Mouse (Mus musculus): ENCODE measurements at regions not wholly inside any gene's neighbourhood (a gene's known extent, or its start where the extent isn't known, plus 50 kb on each side); places are given as distances from the start of the nearest gene placed in this dataset.

DNA sequence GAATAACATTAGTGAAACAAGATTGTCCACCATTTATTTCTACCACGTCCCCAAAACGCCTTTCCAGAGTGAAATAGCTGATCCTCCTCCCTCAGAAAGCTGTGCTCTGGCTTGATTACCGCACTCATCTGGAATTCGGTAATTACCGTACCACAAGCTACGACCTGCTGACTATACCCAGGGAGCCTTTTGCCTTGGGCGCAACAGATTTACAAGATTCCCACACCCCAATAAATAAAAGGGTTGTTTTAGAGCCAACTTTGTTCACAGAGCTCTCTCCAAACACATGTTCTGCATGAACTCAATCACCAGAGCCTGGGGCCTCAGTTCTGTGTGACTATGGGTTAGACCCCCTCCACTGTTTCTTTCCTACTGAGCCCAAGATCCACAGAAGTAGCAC, 171.1 kb upstream of the Nckap5 start:
- TF ChIP-seq CTCF (IDR thresholded peaks at IDR 0.05; ENCODE audit: borderline replicate concordance, insufficient read depth, low read depth, low read length) (no peak), POLR2A (IDR thresholded peaks at IDR 0.05; ENCODE audit: borderline replicate concordance, insufficient read depth, low read length) (no peak)
- H3K27me3 ChIP-seq (ENCODE audit: control insufficient read depth, insufficient read depth, low read length) = no peaks in the 10 kb centered on the region
- H3K4me1 ChIP-seq (ENCODE audit: control insufficient read depth, insufficient read depth, low read length) = no peaks in the 10 kb centered on the region
- WGBS = 80% methylated on average over 7 of the region's 7 CpGs
- H3K27ac ChIP-seq (ENCODE audit: insufficient read depth, low read length) = no peak overlapping the region
- H3K4me3 ChIP-seq (replicated peaks; ENCODE audit: insufficient read depth, low read depth, low read length) = no peak overlapping the region
- DNase-seq = no peak

DNA sequence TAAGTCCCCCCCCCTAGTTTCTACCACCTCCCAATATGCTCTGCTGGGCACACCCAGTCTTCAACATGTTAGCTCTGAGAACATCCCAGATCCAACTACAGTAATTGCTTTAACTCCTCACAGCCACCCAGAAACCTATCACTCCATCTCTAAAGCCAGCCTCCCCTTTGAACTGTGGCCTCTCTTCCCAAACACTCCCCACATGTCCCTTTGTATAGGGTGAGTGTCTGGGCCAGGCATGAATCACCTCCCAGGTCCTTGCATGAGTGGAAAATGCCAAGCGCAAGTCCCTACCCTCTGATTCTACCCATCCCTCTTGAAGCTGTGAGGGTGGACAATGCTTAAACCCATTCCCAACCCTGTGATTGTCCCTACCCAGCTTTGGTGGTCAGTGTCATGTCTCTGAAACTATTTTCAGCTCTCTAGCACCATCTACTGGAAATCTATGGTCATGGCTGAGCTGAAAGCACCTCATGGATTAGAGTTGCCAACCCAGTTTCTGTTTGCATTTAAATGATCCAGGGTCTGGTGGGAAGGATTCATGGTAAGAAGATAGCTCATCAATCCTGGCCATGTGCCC, 162.6 kb upstream of the Nckap5 start:
- peak; percentile 14 to 17 for DNase-seq
- H3K4me1 ChIP-seq (ENCODE audit: control insufficient read depth, insufficient read depth, low read length) = no peaks in the 10 kb centered on the region
- no peaks in the 10 kb centered on the region; the same call in 1 of the 2 replicates for H3K27me3 ChIP-seq (ENCODE audit: control insufficient read depth, insufficient read depth, low read length)
- no peak overlapping the region for H3K27ac ChIP-seq (ENCODE audit: insufficient read depth, low read length)
- TF ChIP-seq POLR2A (IDR thresholded peaks at IDR 0.05; ENCODE audit: borderline replicate concordance, insufficient read depth, low read length) (no peak), CTCF (IDR thresholded peaks at IDR 0.05; ENCODE audit: borderline replicate concordance, insufficient read depth, low read depth, low read length) (peak; percentile 55; the same call in 1 of the 2 replicates)
- no peak overlapping the region for H3K4me3 ChIP-seq (replicated peaks; ENCODE audit: insufficient read depth, low read depth, low read length)
- WGBS = 36% methylated on average over 1 of the region's 1 CpGs

GRCm38 (mm10) chr1:126992441-126992840, 161.8 kb upstream of the Nckap5 start:
- 11% methylated on average over 4 of the region's 4 CpGs for WGBS
- Histone ChIP-seq H3K27me3 (ENCODE audit: control insufficient read depth, insufficient read depth, low read length) (no peaks in the 10 kb centered on the region; the same call in 1 of the 2 replicates), H3K4me3 (replicated peaks; ENCODE audit: insufficient read depth, low read depth, low read length) (no peak overlapping the region), H3K27ac (ENCODE audit: insufficient read depth, low read length) (no peak overlapping the region), H3K4me1 (ENCODE audit: control insufficient read depth, insufficient read depth, low read length) (no peaks in the 10 kb centered on the region)
- TF ChIP-seq POLR2A (IDR thresholded peaks at IDR 0.05; ENCODE audit: borderline replicate concordance, insufficient read depth, low read length) (no peak), CTCF (IDR thresholded peaks at IDR 0.05; ENCODE audit: borderline replicate concordance, insufficient read depth, low read depth, low read length) (no peak)
- DNase-seq = no peak

DNA sequence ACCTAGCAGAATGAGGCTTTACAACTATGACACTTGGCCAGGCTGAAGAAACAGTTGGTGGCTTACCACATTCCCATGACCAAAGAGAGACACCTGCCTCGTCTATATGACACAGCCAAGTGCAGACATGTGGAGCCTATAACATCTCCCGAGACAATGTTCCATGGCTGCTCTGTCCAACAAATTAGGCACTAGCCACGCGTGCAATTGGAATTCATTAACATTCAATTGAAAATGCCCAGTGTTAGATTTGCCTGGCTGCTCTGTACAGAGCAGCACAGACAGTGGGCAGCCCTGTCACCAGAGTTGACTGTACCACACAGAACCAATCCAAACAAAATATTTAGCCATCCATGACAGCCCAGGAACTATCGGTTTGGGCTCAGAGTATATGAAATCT, 152.2 kb upstream of the Nckap5 start:
- H3K27ac ChIP-seq (ENCODE audit: insufficient read depth, low read length) = no peak overlapping the region
- 12% methylated on average over 5 of the region's 5 CpGs for WGBS
- no peaks in the 10 kb centered on the region; the same call in 1 of the 2 replicates for H3K27me3 ChIP-seq (ENCODE audit: control insufficient read depth, insufficient read depth, low read length)
- no peak overlapping the region for H3K4me3 ChIP-seq (replicated peaks; ENCODE audit: insufficient read depth, low read depth, low read length)
- TF ChIP-seq POLR2A (IDR thresholded peaks at IDR 0.05; ENCODE audit: borderline replicate concordance, insufficient read depth, low read length) = no peak
- no peak for TF ChIP-seq CTCF (IDR thresholded peaks at IDR 0.05; ENCODE audit: borderline replicate concordance, insufficient read depth, low read depth, low read length)
- H3K4me1 ChIP-seq (ENCODE audit: control insufficient read depth, insufficient read depth, low read length) = no peaks in the 10 kb centered on the region
- no peak for DNase-seq

- no peak for DNase-seq
- no peaks in the 10 kb centered on the region for H3K4me1 ChIP-seq (ENCODE audit: control insufficient read depth, insufficient read depth, low read length)
- H3K4me3 ChIP-seq (replicated peaks; ENCODE audit: insufficient read depth, low read depth, low read length) = no peak overlapping the region
- no peaks in the 10 kb centered on the region; the same call in 1 of the 2 replicates for H3K27me3 ChIP-seq (ENCODE audit: control insufficient read depth, insufficient read depth, low read length)
- WGBS = 95% methylated on average over 14 of the region's 14 CpGs
- H3K27ac ChIP-seq (ENCODE audit: insufficient read depth, low read length) = no peak overlapping the region
- TF ChIP-seq CTCF (IDR thresholded peaks at IDR 0.05; ENCODE audit: borderline replicate concordance, insufficient read depth, low read depth, low read length) = no peak
- TF ChIP-seq POLR2A (IDR thresholded peaks at IDR 0.05; ENCODE audit: borderline replicate concordance, insufficient read depth, low read length) = no peak
Measured at GRCm38 (mm10) chr1:126980311-126980710, 149.7 kb upstream of the Nckap5 start.

DNA sequence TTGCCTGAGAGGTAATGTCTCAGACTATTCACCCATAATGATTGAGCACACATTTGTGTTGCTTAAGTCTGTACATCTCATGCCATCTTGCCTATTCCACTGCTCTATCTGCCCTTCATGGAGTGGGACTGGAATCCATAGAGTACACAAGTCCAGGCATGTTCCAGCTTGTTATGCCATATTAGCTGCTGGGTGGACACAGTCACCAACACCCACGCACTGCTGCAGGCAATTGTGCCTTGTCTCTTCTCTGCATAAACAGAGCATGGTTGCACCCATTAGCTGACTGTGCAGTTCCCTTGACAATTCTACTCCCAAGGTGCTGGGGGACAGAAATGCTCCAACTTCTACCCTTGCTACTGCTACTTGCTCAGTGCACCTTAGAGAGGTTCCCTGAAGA, 143.3 kb upstream of the Nckap5 start:
- 90% methylated on average over 1 of the region's 1 CpGs for WGBS
- Histone ChIP-seq H3K4me3 (replicated peaks; ENCODE audit: insufficient read depth, low read depth, low read length) (no peak overlapping the region), H3K27me3 (ENCODE audit: control insufficient read depth, insufficient read depth, low read length) (no peaks in the 10 kb centered on the region), H3K4me1 (ENCODE audit: control insufficient read depth, insufficient read depth, low read length) (no peaks in the 10 kb centered on the region), H3K27ac (ENCODE audit: insufficient read depth, low read length) (no peak overlapping the region)
- TF ChIP-seq CTCF (IDR thresholded peaks at IDR 0.05; ENCODE audit: borderline replicate concordance, insufficient read depth, low read depth, low read length) = no peak
- TF ChIP-seq POLR2A (IDR thresholded peaks at IDR 0.05; ENCODE audit: borderline replicate concordance, insufficient read depth, low read length) = no peak
- DNase-seq = no peak

- TF ChIP-seq CTCF (IDR thresholded peaks at IDR 0.05; ENCODE audit: borderline replicate concordance, insufficient read depth, low read depth, low read length) (no peak), POLR2A (IDR thresholded peaks at IDR 0.05; ENCODE audit: borderline replicate concordance, insufficient read depth, low read length) (no peak)
- Histone ChIP-seq H3K4me1 (ENCODE audit: control insufficient read depth, insufficient read depth, low read length) (no peaks in the 10 kb centered on the region), H3K27ac (ENCODE audit: insufficient read depth, low read length) (no peak overlapping the region), H3K27me3 (ENCODE audit: control insufficient read depth, insufficient read depth, low read length) (no peaks in the 10 kb centered on the region), H3K4me3 (replicated peaks; ENCODE audit: insufficient read depth, low read depth, low read length) (no peak overlapping the region)
- 80% methylated on average over 10 of the region's 10 CpGs for WGBS
- no peak for DNase-seq
Measured at GRCm38 (mm10) chr1:126971777-126972421, 141.3 kb upstream of the Nckap5 start.

DNA sequence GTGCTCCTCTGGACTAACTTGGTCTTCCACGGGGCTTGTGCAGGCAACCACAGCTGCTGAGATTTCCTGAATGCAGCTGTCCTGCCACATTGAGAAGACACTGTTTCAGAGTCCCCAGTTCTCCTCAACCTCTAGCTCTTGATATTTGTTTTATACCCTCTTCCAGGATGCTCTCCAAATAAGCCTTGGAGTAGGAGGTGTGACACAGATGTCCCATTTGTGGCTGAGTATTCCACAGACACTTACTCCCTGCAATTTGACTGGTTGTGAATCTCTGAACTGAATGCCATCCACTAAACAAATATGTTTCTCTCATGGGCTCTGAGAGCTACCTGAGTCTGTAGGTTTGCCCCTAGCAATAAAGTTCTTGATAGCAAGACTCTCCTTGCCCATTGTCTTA, 140.5 kb upstream of the Nckap5 start:
- WGBS = 73% methylated on average over 1 of the region's 1 CpGs
- TF ChIP-seq CTCF (IDR thresholded peaks at IDR 0.05; ENCODE audit: borderline replicate concordance, insufficient read depth, low read depth, low read length) (no peak), POLR2A (IDR thresholded peaks at IDR 0.05; ENCODE audit: borderline replicate concordance, insufficient read depth, low read length) (no peak)
- no peak overlapping the region for H3K27ac ChIP-seq (ENCODE audit: insufficient read depth, low read length)
- H3K4me1 ChIP-seq (ENCODE audit: control insufficient read depth, insufficient read depth, low read length) = no peaks in the 10 kb centered on the region
- no peak overlapping the region for H3K4me3 ChIP-seq (replicated peaks; ENCODE audit: insufficient read depth, low read depth, low read length)
- no peak for DNase-seq
- H3K27me3 ChIP-seq (ENCODE audit: control insufficient read depth, insufficient read depth, low read length) = no peaks in the 10 kb centered on the region
